Mouse (Mus musculus) embryonic facial prominence, embryonic 15.5 days (tissue): Measurements from ENCODE around the gene Gpbp1l1. TPM values are rescaled to one million over a fixed set of nuclear protein-coding genes. Genes with fewer than 3 reads are reported as not detected.
A peak's percentile ranks its signal among the peaks of the same experiment; 100 is the strongest.

Source experiments
- ATAC-seq: fragments of 200-750 bp; cut with Nextera tagmentation; 2 replicates; pipeline ENCODE4 v1.8.0; 2017; ENCODE audit warnings: low read depth, moderate TSS enrichment; ENCODE audit not compliant: insufficient number of reproducible peaks, low FRiP score, low TSS enrichment
- H3K27ac ChIP-seq: fragments of 300-500 bp; sonication (generic); replicated peaks from 2 replicates; pipeline ENCODE4 v1.5.1; 2015; ENCODE audit warnings: mild to moderate bottlenecking, inconsistent platforms
- H3K27me3 ChIP-seq: fragments of 300-500 bp; sonication (generic); 2 replicates; pipeline ENCODE4 v1.6.1; 2015; ENCODE audit warnings: inconsistent platforms
- H3K36me3 ChIP-seq: fragments of 300-500 bp; sonication (generic); 2 replicates; pipeline ENCODE4 v1.6.1; 2015; ENCODE audit warnings: mild to moderate bottlenecking, inconsistent platforms
- H3K4me1 ChIP-seq: fragments of 300-500 bp; sonication (generic); 2 replicates; pipeline ENCODE4 v1.6.1; 2015; ENCODE audit warnings: inconsistent platforms
- H3K4me2 ChIP-seq: fragments of 300-500 bp; sonication (generic); replicated peaks from 2 replicates; pipeline ENCODE4 v1.6.1; 2015; ENCODE audit warnings: mild to moderate bottlenecking, inconsistent platforms
- H3K4me3 ChIP-seq: fragments of 300-500 bp; sonication (generic); replicated peaks from 2 replicates; pipeline ENCODE4 v1.5.1; 2015; ENCODE audit warnings: mild to moderate bottlenecking, inconsistent platforms
- H3K9ac ChIP-seq: fragments of 300-500 bp; sonication (generic); 2 replicates; pipeline ENCODE4 v1.6.1; 2015; ENCODE audit warnings: inconsistent platforms
- H3K9me3 ChIP-seq: fragments of 300-500 bp; sonication (generic); replicated peaks from 2 replicates; pipeline ENCODE4 v1.6.1; 2016; ENCODE audit warnings: inconsistent platforms
- WGBS: fragments of 180-500 bp; shearing (Covaris S2); methylation state at CpG from one replicate; pipeline ENCODE4 v1.1.7; 2015; 5-methylcytosine and 5-hydroxymethylcytosine counted together
- polyA plus RNA-seq: library from polyadenylated mRNA; unstranded; fragments of >200 nt; fragmentation: Nextera tagmentation; extraction: Ambion mirVana; gene quantifications from 2 replicates; pipeline ENCODE4 v1.2.1, GENCODE M21; 2015

Gpbp1l1 gene
- polyA plus RNA-seq, 1 experiment from 2014 or later: 31.4 TPM

DNA sequence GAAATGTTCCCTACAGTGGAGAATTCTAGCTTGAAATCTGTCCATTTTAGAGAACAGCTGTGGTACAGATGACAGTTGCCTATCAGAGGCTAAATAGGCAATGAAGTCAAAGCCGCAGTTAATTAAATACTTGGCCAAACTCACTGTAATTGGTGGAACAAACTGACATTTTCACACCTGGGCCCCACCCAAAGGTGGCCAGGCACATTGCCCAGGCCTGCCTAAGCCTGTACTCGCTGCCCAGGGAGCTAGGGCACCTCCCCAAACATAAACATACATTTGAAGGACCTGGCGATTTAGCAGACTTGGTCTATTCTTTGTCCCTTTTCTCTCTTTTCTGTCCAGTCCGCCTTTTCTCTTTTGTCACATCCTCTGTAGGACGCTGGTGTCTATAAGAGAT lies 38.9 kb downstream of the Gpbp1l1 start, which contains the start of gene Ccdc17:
Gene Ccdc17 (plus strand): TSS at position 276 of the 400 bp plus-strand sequence.
- Histone ChIP-seq H3K9ac (peak within 1 kb of the TSS; percentile 68), H3K4me3 (peak within 1 kb of the TSS; percentile 66), H3K4me1 (peaks cover 26% of the 10 kb centered on the region), H3K27ac (peak within 1 kb of the TSS; percentile 81), H3K4me2 (peak within 1 kb of the TSS; percentile 92), H3K9me3 (no peaks in the 10 kb centered on the region), H3K36me3 (peaks cover 31% of the 10 kb centered on the region), H3K27me3 (no peaks in the 10 kb centered on the region)
- ATAC-seq: no peak
- WGBS: 27% methylated on average over 5 of the region's 5 CpGs

GRCm38 (mm10) chr4:116596978-116597881 lies 39.8 kb downstream of the Gpbp1l1 start:
- Histone ChIP-seq H3K4me3 (peak overlapping the region; percentile 66), H3K36me3 (peaks cover 31% of the 10 kb centered on the region), H3K9ac (peak overlapping the region; percentile 68), H3K9me3 (no peaks in the 10 kb centered on the region), H3K27ac (peak overlapping the region; percentile 81), H3K4me2 (peak overlapping the region; percentile 92), H3K4me1 (peaks cover 26% of the 10 kb centered on the region), H3K27me3 (no peaks in the 10 kb centered on the region)
- 1% methylated on average over 50 of the region's 50 CpGs for WGBS
- peak; percentile 89 for ATAC-seq

DNA sequence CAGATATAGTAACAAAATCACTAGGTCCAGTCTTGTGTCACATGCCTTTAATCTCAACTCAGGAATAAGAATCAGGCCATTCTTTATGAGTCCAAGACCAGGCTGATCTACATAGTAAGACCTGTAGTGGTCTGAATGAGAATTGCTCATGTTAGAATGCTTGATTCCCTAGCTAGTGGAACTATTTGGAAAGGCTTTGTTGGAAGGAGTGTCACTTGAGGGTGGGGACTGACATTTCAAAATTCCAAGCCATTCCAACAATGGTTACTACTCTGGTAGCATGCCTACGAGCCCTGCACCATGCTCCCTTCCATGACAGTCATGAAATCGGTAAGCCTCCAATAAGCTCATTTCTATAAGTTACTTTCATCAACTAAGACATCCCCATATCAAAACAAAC lies 55.2 kb downstream of the Gpbp1l1 start:
- Histone ChIP-seq H3K9ac (no peak overlapping the region), H3K27ac (no peak overlapping the region), H3K4me2 (no peak overlapping the region), H3K36me3 (peaks cover 59% of the 10 kb centered on the region), H3K9me3 (no peaks in the 10 kb centered on the region), H3K4me3 (no peak overlapping the region), H3K27me3 (no peaks in the 10 kb centered on the region), H3K4me1 (no peaks in the 10 kb centered on the region)
- 94% methylated on average over 2 of the region's 2 CpGs for WGBS
- ATAC-seq: no peak

DNA sequence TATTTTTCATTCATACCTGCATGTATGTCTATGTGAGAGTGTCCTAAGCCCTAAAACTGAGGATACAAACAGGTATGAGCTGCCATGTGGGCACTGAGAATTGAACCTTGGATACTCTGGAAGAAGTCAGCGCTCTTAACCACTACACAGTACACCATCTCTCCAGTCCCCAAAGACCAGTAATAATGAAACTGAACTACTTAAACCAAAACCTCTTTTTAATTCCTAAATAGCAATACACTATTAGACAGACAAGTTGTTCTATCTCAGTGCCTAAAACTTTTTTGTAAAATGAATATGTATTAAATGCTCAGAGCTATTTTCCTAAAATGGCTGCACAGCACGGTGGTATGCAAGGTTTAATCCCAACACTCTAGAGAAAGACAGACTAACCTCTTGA lies 57.8 kb downstream of the Gpbp1l1 start:
- Histone ChIP-seq H3K9me3 (no peaks in the 10 kb centered on the region), H3K4me1 (no peaks in the 10 kb centered on the region)

DNA sequence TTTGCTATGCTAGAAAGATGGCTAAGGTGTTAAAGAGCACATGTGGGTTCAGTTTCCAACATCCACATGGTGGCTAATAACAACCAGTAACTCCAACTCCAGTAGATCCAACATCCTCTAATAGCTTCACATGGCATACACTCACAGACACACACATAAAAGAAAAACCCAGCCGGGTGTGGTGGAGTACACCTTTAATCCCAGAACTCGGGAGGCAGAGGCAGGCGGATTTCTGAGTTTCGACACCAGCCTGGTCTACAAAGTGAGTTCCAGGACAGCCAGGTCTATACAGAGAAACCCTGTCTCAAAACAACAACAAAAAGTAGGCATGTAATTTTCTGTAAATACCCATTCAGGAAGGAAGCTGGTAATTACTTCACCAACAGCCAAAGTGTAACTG lies 67.4 kb downstream of the Gpbp1l1 start:
- Histone ChIP-seq H3K9ac (no peak overlapping the region), H3K4me2 (no peak overlapping the region), H3K9me3 (no peaks in the 10 kb centered on the region), H3K4me1 (peaks cover 16% of the 10 kb centered on the region), H3K36me3 (peaks cover 11% of the 10 kb centered on the region; the same call in 1 of the 2 replicates), H3K27me3 (no peaks in the 10 kb centered on the region), H3K4me3 (no peak overlapping the region), H3K27ac (no peak overlapping the region)
- 93% methylated on average over 4 of the region's 4 CpGs for WGBS
- ATAC-seq: no peak

More for the DNA sequence above, 57.8 kb downstream of the Gpbp1l1 start:
- H3K9ac ChIP-seq: no peak overlapping the region
- H3K27me3 ChIP-seq: no peaks in the 10 kb centered on the region
- ATAC-seq: no peak
- no peak overlapping the region for H3K4me2 ChIP-seq
- 98% methylated on average over 2 of the region's 2 CpGs for WGBS
- no peak overlapping the region for H3K27ac ChIP-seq
- no peak overlapping the region for H3K4me3 ChIP-seq
- H3K36me3 ChIP-seq: peaks cover 53% of the 10 kb centered on the region

- H3K4me1 ChIP-seq: peaks cover 16% of the 10 kb centered on the region
- no peaks in the 10 kb centered on the region; the same call in 1 of the 2 replicates for H3K36me3 ChIP-seq
- no peaks in the 10 kb centered on the region for H3K9me3 ChIP-seq
- H3K4me2 ChIP-seq: peak overlapping the region; percentile 74
- ATAC-seq: peak; percentile 78
- H3K27me3 ChIP-seq: no peaks in the 10 kb centered on the region
- under 1% methylated on average over 53 of the region's 53 CpGs for WGBS
- H3K9ac ChIP-seq: peak overlapping the region; percentile 83
- H3K27ac ChIP-seq: peak overlapping the region; percentile 97
- H3K4me3 ChIP-seq: peak overlapping the region; percentile 100
Measured at GRCm38 (mm10) chr4:116626658-116627358, 69.3 kb downstream of the Gpbp1l1 start.

- H3K27ac ChIP-seq: peak overlapping the region; percentile 97
- ATAC-seq: peak; percentile 91
- H3K9ac ChIP-seq: peak overlapping the region; percentile 83
- H3K27me3 ChIP-seq: no peaks in the 10 kb centered on the region
- H3K4me1 ChIP-seq: peaks cover 16% of the 10 kb centered on the region
- under 1% methylated on average over 13 of the region's 13 CpGs for WGBS
- H3K36me3 ChIP-seq: peaks cover 3% of the 10 kb centered on the region; the same call in 1 of the 2 replicates
- no peaks in the 10 kb centered on the region for H3K9me3 ChIP-seq
- H3K4me3 ChIP-seq: peak overlapping the region; percentile 100
- peak overlapping the region; percentile 74 for H3K4me2 ChIP-seq
Measured at GRCm38 (mm10) chr4:116627359-116627716, 69.9 kb downstream of the Gpbp1l1 start.

DNA sequence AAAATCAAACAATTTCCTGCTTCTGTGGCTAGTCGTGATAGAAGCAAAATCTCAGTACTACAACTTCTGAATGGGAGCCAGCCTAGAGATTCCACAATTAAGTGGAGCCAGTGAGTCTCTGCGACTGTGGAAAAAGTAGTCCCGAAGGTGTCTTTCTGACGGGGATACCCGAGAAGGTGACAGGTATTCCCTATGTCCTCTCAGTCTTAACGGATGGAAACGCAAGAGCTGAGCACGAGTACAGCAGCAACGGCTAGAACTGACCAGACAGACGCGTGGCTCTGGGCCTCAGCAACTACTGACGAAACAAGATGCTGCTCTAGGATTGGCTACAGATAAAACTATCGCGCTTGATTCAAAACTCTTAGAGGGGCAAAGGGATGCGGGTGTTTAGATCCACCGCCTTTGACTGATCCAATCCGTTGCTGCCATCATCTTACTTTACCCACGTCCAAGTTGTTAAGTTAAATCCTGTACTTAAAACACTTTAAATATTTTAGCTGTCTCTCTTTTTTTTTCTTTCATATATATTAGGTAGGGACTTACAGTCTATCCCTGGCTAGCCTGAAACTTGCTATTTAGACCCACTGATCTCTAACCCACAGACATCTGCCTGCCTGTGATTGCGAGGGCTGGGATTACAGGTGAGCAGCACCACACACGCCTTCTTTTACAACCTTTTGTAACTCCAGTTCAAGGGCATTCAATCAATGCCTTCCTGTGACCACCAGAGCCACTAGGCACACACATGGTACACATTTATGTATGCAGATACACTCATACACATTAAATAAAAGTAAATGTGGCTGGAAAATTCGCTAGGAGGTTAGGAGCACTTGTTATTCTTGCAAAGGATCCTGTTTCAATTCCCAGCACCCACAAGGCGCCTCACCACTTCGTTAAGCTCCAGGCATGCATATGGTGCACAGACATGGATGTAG lies 70.5 kb downstream of the Gpbp1l1 start, which contains the start of gene Nasp:
Gene Nasp (minus strand): TSS at position 220 of the 941 bp plus-strand sequence.
- H3K9ac ChIP-seq: peak within 1 kb of the TSS; percentile 83
- no peaks in the 10 kb centered on the region for H3K27me3 ChIP-seq
- peaks cover 16% of the 10 kb centered on the region for H3K4me1 ChIP-seq
- peak within 1 kb of the TSS; percentile 100 for H3K4me3 ChIP-seq
- peak within 1 kb of the TSS; percentile 97 for H3K27ac ChIP-seq
- H3K9me3 ChIP-seq: no peaks in the 10 kb centered on the region
- WGBS: 4% methylated on average over 23 of the region's 23 CpGs
- H3K36me3 ChIP-seq: 0 out of 2 replicates have a peak, but pooled peaks cover 3% of the 10 kb centered on the region
- peak within 1 kb of the TSS; percentile 74 for H3K4me2 ChIP-seq
- ATAC-seq: peak; percentile 86

- H3K36me3 ChIP-seq: peaks cover 64% of the 10 kb centered on the region
- no peaks in the 10 kb centered on the region for H3K4me1 ChIP-seq
- no peaks in the 10 kb centered on the region for H3K27me3 ChIP-seq
- WGBS: 88% methylated on average over 1 of the region's 1 CpGs
- no peak overlapping the region for H3K4me2 ChIP-seq
- H3K4me3 ChIP-seq: no peak overlapping the region
- no peak for ATAC-seq
- H3K9me3 ChIP-seq: no peaks in the 10 kb centered on the region
- no peak overlapping the region for H3K9ac ChIP-seq
- no peak overlapping the region for H3K27ac ChIP-seq
Measured at GRCm38 (mm10) chr4:116635197-116635596, 77.7 kb downstream of the Gpbp1l1 start.

DNA sequence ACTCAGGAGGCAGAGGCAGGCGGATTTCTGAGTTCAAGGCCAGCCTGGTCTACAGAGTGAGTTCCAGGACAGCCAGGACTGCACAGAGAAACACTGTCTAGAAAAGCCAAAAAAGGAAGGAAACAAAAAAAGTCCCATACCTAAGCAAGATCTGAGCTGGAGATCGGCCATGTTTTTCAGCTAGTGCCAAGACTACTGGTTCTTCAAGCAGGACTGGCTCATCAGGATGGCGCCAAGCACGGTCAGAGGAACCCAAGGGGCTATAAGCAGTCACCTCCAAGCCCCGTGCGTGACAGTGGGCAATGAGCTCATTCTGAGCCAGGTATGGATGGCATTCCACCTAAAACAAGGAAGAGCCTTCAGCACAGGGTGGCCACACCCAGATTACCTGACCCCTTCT lies 81.4 kb downstream of the Gpbp1l1 start:
- Histone ChIP-seq H3K9ac (no peak overlapping the region), H3K4me2 (no peak overlapping the region), H3K27ac (no peak overlapping the region), H3K9me3 (no peaks in the 10 kb centered on the region), H3K4me1 (no peaks in the 10 kb centered on the region), H3K27me3 (no peaks in the 10 kb centered on the region), H3K4me3 (no peak overlapping the region), H3K36me3 (peaks cover 93% of the 10 kb centered on the region)
- ATAC-seq: no peak
- 91% methylated on average over 6 of the region's 6 CpGs for WGBS
